Mouse (Mus musculus) megakaryocyte-erythroid progenitor cell, adult 5-6 weeks (primary cell): ENCODE data around the gene Tprn. TPM values are rescaled to one million over a fixed set of nuclear protein-coding genes. Genes with fewer than 3 reads are reported as not detected.
A peak's percentile ranks its signal among the peaks of the same experiment; 100 is the strongest.

Experiments
- ATAC-seq: replicated peaks from 2 replicates; pipeline ENCODE4 v1.8.0; 2016; ENCODE audit warnings: mild to moderate bottlenecking, inconsistent platforms; ENCODE audit not compliant: severe bottlenecking, poor library complexity, low FRiP score, low TSS enrichment
- total RNA-seq, 2 experiments: library from RNA; stranded (forward) in 1 of 2; stranded (reverse) in 1 of 2; fragments of 200-1000, 215-1000 nt in 1 of 2; fragments of >200 nt in 1 of 2; fragmentation: Nextera tagmentation in 1 of 2; gene quantifications; 2 replicates each; pipeline ENCODE4 v1.2.3; 2014 to 2017

Tprn gene
- total RNA-seq, 2 experiments from 2014 or later = 15.0 to 17.5 TPM

DNA sequence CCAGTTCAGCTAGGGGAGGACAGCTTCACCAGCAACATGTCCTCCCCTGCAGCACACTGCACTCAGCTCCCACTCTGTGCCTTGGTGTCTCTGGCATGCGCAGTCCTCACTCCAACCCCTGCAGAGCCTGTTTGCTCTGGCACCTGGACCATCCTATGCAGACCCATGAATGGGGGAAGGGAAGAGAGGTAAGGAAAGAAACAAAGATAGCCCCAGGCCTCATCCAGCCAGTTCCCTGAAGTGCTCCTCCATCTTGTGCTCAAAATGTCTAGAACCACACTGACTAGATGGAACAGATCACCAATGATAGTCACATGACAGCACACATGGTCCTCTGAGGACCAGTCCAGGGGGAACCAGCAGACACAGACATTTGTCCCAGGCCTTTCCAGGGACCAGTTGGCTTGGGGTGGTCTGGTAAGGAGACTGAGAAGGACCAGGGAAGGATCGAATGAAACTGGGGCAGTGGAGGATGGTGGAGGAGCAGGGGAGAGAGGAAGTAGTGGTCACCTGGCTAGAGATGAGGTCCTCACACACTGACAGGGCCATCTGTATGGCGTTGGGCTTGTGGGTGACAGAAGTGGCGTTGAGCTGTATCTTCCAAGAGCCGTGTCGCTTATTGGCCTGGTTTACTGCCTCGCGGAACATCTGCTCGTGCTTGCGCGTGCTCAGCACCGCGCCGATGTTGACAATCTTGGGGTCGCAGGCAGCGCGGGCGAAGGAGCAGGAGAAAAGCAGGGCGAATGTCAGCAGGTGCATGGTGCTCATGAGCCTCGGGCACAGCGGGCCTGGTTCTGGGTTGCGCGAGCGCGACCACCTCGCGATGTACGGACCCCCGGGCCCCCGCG, 55.9 kb downstream of the Tprn start:
- ATAC-seq = peak; percentile 14; the same call in 1 of the 2 replicates

DNA sequence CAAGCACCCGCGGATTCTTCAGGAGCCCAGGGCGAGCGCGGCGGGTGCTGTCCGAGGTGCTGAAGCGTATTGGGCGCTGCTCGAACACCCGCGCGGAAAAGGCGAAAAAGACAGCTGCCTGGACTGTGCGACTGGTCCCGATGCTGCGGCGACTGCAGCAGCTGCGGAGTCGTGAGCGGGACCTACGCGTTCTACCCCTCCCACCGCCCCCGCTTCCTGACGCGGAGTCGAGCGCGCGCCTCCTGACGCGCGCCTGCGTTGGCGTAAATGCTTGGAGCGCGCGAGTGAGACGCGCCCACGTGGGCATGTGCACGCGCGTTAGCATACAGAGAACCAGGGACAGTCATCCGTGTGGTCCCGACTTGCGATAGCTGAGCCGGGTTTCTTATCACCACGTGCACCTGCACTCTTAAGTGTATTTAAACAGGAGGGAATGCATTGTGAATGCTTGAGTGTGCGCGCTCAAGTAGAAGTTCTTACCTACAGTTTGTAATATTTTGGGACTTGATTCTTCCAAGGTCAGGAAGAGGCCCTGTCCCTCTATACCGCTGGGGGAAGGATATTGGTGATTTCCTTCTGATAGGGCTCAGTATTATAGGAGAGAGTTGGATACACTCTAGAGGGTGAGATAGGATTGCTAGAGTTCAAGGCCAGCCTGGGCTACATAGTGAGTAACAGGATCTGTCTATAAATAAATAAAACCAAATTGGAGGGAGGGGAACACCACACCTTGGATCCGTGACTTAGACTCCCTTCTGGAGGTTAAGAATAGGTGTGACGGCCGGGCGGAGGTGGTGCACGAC, 56.8 kb downstream of the Tprn start, which contains the start of gene Grin1:
Grin1 (minus strand) TSS at position 217 of the 803 bp plus-strand sequence.
- peak; percentile 82 for ATAC-seq

Other genes starting within 250 kb of the Tprn start
Only the 30 nearest of the 34 such genes appear.
- not detected in 2 replicates for gene Entpd8, start 182.3 kb upstream of the Tprn start, total RNA-seq (2014; fragmentation: Nextera tagmentation)
- not detected in 2 replicates for gene Entpd8, start 182.3 kb upstream of the Tprn start, total RNA-seq (2017)
- not detected in 2 replicates for gene Noxa1, start 167.5 kb upstream of the Tprn start, total RNA-seq (2014; fragmentation: Nextera tagmentation)
- 1.1 TPM in 1 of 2 replicates, not detected in the other for gene Noxa1, start 167.5 kb upstream of the Tprn start, total RNA-seq (2017)
- 3.5 and 4.6 TPM in 2 replicates for gene Nrarp, start 81.9 kb upstream of the Tprn start, total RNA-seq (2014; fragmentation: Nextera tagmentation)
- 1.3 and 2.4 TPM in 2 replicates for gene Nrarp, start 81.9 kb upstream of the Tprn start, total RNA-seq (2017)
- gene Tor4a, start 65.7 kb upstream of the Tprn start, total RNA-seq (2014; fragmentation: Nextera tagmentation) = 12.6 and 13.0 TPM in 2 replicates
- 8.0 and 11.8 TPM in 2 replicates for gene Tor4a, start 65.7 kb upstream of the Tprn start, total RNA-seq (2017)
- gene Nelfb, start 51.1 kb upstream of the Tprn start, total RNA-seq (2014; fragmentation: Nextera tagmentation) = 50.8 and 67.6 TPM in 2 replicates
- 26.4 and 28.2 TPM in 2 replicates for gene Nelfb, start 51.1 kb upstream of the Tprn start, total RNA-seq (2017)
- gene Stpg3, start 48.0 kb upstream of the Tprn start, total RNA-seq (2014; fragmentation: Nextera tagmentation) = not detected in 2 replicates
- 3.2 TPM in 1 of 2 replicates, not detected in the other for gene Stpg3, start 48.0 kb upstream of the Tprn start, total RNA-seq (2017)
- gene Fam166a, start 43.9 kb upstream of the Tprn start, total RNA-seq (2014; fragmentation: Nextera tagmentation) = not detected in 2 replicates
- not detected in 2 replicates for gene Fam166a, start 43.9 kb upstream of the Tprn start, total RNA-seq (2017)
- 712 and 769 TPM in 2 replicates for gene Tubb4b, start 37.9 kb upstream of the Tprn start, total RNA-seq (2014; fragmentation: Nextera tagmentation)
- 718 and 785 TPM in 2 replicates for gene Tubb4b, start 37.9 kb upstream of the Tprn start, total RNA-seq (2017)
- gene Slc34a3, start 28.3 kb upstream of the Tprn start, total RNA-seq (2014; fragmentation: Nextera tagmentation) = not detected in 2 replicates
- not detected in 2 replicates for gene Slc34a3, start 28.3 kb upstream of the Tprn start, total RNA-seq (2017)
- gene Rnf224, start 25.8 kb upstream of the Tprn start, total RNA-seq (2014; fragmentation: Nextera tagmentation) = not detected in 2 replicates
- not detected in 2 replicates for gene Rnf224, start 25.8 kb upstream of the Tprn start, total RNA-seq (2017)
- gene Rnf208, start 20.4 kb upstream of the Tprn start, total RNA-seq (2014; fragmentation: Nextera tagmentation) = 1.6 and 10.2 TPM in 2 replicates
- 0.72 TPM in 1 of 2 replicates, not detected in the other for gene Rnf208, start 20.4 kb upstream of the Tprn start, total RNA-seq (2017)
- gene Cysrt1, start 20.2 kb upstream of the Tprn start, total RNA-seq (2014; fragmentation: Nextera tagmentation) = not detected in 2 replicates
- gene Cysrt1, start 20.2 kb upstream of the Tprn start, total RNA-seq (2017) = not detected in 2 replicates
- 15.3 and 21.7 TPM in 2 replicates for gene AL732309.1, start 15.8 kb upstream of the Tprn start, total RNA-seq (2014; fragmentation: Nextera tagmentation)
- gene AL732309.1, start 15.8 kb upstream of the Tprn start, total RNA-seq (2017) = 3.3 and 4.9 TPM in 2 replicates
- gene Tmem203, start 7.2 kb upstream of the Tprn start, total RNA-seq (2014; fragmentation: Nextera tagmentation) = 14.3 and 19.6 TPM in 2 replicates
- 4.3 and 9.1 TPM in 2 replicates for gene Tmem203, start 7.2 kb upstream of the Tprn start, total RNA-seq (2017)
- 183 and 205 TPM in 2 replicates for gene Ssna1, start 9.8 kb downstream of the Tprn start, total RNA-seq (2014; fragmentation: Nextera tagmentation)
- gene Ssna1, start 9.8 kb downstream of the Tprn start, total RNA-seq (2017) = 81.8 and 104 TPM in 2 replicates
- gene Anapc2, start 9.9 kb downstream of the Tprn start, total RNA-seq (2014; fragmentation: Nextera tagmentation) = 52.0 and 56.6 TPM in 2 replicates
- gene Anapc2, start 9.9 kb downstream of the Tprn start, total RNA-seq (2017) = 31.3 and 39.0 TPM in 2 replicates
- gene Tmem210, start 25.5 kb downstream of the Tprn start, total RNA-seq (2014; fragmentation: Nextera tagmentation) = not detected in 2 replicates
- not detected in 2 replicates for gene Tmem210, start 25.5 kb downstream of the Tprn start, total RNA-seq (2017)
- not detected in 2 replicates for gene Lrrc26, start 27.3 kb downstream of the Tprn start, total RNA-seq (2014; fragmentation: Nextera tagmentation)
- gene Lrrc26, start 27.3 kb downstream of the Tprn start, total RNA-seq (2017) = not detected in 2 replicates
- not detected in 2 replicates for gene Grin1, start 56.6 kb downstream of the Tprn start, total RNA-seq (2014; fragmentation: Nextera tagmentation)
- gene Grin1, start 56.6 kb downstream of the Tprn start, total RNA-seq (2017) = not detected in 2 replicates
- 37.1 and 38.9 TPM in 2 replicates for gene Man1b1, start 69.7 kb downstream of the Tprn start, total RNA-seq (2014; fragmentation: Nextera tagmentation)
- 31.8 and 82.7 TPM in 2 replicates for gene Man1b1, start 69.7 kb downstream of the Tprn start, total RNA-seq (2017)
- gene Dpp7, start 93.7 kb downstream of the Tprn start, total RNA-seq (2014; fragmentation: Nextera tagmentation) = 9.5 and 16.6 TPM in 2 replicates
- gene Dpp7, start 93.7 kb downstream of the Tprn start, total RNA-seq (2017) = 22.0 and 59.0 TPM in 2 replicates
- 9.7 and 12.7 TPM in 2 replicates for gene Uap1l1, start 103.1 kb downstream of the Tprn start, total RNA-seq (2014; fragmentation: Nextera tagmentation)
- gene Uap1l1, start 103.1 kb downstream of the Tprn start, total RNA-seq (2017) = 2.0 and 2.5 TPM in 2 replicates
- 18.4 and 19.0 TPM in 2 replicates for gene Sapcd2, start 109.7 kb downstream of the Tprn start, total RNA-seq (2014; fragmentation: Nextera tagmentation)
- 4.9 and 7.1 TPM in 2 replicates for gene Sapcd2, start 109.7 kb downstream of the Tprn start, total RNA-seq (2017)
- gene Entpd2, start 133.3 kb downstream of the Tprn start, total RNA-seq (2014; fragmentation: Nextera tagmentation) = not detected in 2 replicates
- gene Entpd2, start 133.3 kb downstream of the Tprn start, total RNA-seq (2017) = not detected in 2 replicates
- gene Npdc1, start 136.7 kb downstream of the Tprn start, total RNA-seq (2014; fragmentation: Nextera tagmentation) = not detected in 2 replicates
- gene Npdc1, start 136.7 kb downstream of the Tprn start, total RNA-seq (2017) = not detected in 2 replicates
- 3.4 and 6.3 TPM in 2 replicates for gene Fut7, start 160.6 kb downstream of the Tprn start, total RNA-seq (2014; fragmentation: Nextera tagmentation)
- 4.5 and 4.9 TPM in 2 replicates for gene Fut7, start 160.6 kb downstream of the Tprn start, total RNA-seq (2017)
- gene Abca2, start 166.1 kb downstream of the Tprn start, total RNA-seq (2014; fragmentation: Nextera tagmentation) = 34.7 and 38.3 TPM in 2 replicates
- 10.8 and 13.1 TPM in 2 replicates for gene Abca2, start 166.1 kb downstream of the Tprn start, total RNA-seq (2017)
- gene Clic3, start 194.2 kb downstream of the Tprn start, total RNA-seq (2014; fragmentation: Nextera tagmentation) = not detected in 2 replicates
- gene Clic3, start 194.2 kb downstream of the Tprn start, total RNA-seq (2017) = not detected in 2 replicates
- gene Paxx, start 198.5 kb downstream of the Tprn start, total RNA-seq (2014; fragmentation: Nextera tagmentation) = 34.5 and 36.3 TPM in 2 replicates
- 17.9 and 25.9 TPM in 2 replicates for gene Paxx, start 198.5 kb downstream of the Tprn start, total RNA-seq (2017)
- gene Ptgds, start 207.4 kb downstream of the Tprn start, total RNA-seq (2014; fragmentation: Nextera tagmentation) = not detected in 2 replicates
- not detected in 2 replicates for gene Ptgds, start 207.4 kb downstream of the Tprn start, total RNA-seq (2017)